Mouse (Mus musculus) lung, postnatal 10 days (tissue): ENCODE measurements around the gene Foxo1.

Experiments
- DNase-seq: peaks from one replicate; pipeline ENCODE4 v3.0.0; 2021

Foxo1 gene

DNA sequence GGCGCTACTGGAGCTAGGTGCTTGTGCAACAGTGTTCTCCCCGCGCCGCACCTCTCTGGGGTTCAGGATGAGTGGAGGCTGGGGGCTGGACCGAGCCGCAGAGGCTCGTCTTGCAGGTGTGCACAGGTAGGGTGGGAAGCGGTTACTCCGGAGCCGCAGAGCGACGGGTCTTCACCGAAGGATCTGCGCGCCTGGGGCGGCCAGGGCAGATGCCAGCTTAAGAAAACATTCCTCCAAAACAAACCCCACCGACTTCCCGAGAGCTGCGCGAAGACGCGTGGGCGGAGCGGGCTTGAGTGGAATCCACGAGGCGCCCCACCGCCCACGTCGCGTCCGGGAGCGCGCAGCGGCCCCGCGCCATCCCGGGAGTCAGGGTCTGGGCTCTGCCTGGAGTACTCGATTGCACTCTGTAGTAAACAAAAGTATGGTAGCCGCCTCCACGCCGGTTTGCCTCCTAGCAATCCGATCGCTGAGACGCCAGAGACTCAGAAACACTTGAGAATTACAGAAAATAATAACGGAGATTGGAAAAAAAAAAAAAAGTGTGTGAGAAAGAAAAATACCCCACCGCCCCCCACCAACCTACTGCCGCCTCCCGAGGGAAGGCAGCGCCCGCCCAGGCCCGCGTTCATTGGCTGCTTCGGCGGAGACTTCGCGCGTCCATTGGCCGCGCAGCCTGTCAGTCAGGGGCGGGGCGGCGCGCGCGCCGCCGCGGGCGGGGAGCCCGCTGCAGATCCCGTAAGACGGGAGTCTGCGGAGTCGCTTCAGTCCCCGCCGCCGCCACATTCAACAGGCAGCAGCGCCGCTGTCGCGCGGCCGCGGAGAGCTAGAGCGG, at the start of gene Foxo1:
Gene Foxo1 (plus strand): TSS at position 685 of the 835 bp plus-strand sequence.
- peak; percentile 91 for DNase-seq

DNA sequence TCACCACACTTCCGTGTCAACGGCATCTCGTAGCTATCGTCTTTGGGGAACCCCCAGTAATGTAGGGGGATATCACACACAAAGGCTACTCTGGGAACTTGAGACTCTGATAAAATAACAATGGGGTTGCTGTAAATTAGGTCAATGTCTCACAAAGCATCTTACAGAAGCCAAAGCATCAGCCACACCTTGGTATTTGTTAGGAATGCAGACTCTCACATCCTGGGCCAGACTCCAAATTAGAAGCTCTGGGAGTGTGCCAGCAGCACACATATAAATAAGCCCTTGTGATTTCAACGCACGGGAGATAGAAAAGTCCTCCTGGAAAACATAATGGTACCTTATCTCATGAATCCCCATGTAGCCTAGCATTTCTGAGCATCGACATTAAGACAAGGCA, 49.3 kb upstream of the Foxo1 start:
- no peak for DNase-seq

DNA sequence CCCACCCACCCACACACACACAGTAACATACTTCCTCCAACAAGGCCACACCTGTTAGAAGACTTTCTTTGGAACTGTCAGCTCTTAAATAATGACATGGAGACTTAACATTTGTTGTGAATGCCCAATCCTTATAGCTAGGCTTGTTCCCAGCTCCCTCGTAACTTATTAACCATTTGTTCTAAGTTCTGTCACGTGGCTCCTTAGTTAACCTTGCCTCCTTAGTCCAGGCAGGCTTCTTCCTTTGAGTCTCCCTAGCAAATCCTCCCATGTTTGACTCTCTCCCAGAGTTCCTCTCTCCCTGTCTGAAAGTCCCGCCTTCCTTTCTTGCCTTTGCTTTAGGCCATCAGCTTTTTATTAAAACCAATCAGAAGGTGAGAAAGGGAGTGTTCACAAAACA, 47.1 kb upstream of the Foxo1 start:
- no peak for DNase-seq

DNA sequence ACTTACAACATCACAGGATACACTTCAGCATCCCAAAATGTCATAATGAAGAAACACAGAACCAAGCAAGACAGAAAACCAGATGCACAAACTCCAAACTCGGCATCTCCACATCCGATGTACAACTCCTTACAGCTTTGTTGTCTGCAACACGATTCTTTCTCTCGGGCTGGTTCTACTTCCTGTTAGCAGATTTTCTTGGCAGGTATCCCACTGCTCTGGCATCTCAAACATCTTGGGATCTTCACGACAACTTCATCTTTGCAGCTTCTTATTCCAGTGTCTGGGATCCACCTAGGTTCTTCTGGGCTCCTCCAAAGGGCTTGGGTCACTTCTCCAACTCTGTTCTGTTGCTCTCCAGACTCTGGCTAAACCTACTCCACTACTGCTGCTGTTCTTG, 46.2 kb upstream of the Foxo1 start:
- peak; percentile 52 for DNase-seq

DNA sequence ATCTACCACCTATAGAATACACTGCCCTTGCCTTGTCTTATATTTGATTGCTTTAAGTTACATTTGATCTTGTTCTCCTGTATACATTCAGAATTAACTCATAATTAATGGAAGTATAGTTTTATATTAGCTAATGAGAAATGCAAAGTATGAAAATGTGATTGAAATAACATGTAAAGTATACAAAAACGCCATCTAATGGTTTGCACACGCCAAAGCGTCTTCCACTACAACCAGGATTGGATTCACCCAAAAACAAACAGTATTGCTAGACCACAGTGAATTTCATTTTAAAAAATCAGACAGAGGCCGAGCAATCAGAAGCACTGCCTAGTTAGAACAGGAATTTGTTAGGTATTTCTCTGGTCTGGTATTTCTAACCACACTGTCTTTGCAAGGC, 31.6 kb upstream of the Foxo1 start:
- no peak for DNase-seq

DNA sequence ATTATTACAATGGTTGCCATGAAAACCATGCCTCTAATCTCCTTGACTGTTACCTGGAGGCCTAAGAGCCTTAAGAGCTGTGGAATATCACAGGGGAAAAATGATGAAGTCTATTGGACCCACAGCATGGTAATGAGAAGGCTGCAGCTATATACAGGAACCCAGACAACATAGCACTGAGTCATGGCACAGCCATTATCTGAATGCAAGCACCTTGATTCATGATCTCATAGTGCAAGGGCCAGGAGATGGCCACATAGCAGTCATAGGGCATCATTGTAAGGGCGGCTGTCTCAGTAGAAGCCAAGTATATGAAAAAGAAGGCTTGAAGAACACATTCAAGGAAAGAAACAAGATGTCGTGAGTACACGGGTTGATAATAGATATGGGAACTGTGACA, 31.0 kb upstream of the Foxo1 start:
- DNase-seq, result no peak

DNA sequence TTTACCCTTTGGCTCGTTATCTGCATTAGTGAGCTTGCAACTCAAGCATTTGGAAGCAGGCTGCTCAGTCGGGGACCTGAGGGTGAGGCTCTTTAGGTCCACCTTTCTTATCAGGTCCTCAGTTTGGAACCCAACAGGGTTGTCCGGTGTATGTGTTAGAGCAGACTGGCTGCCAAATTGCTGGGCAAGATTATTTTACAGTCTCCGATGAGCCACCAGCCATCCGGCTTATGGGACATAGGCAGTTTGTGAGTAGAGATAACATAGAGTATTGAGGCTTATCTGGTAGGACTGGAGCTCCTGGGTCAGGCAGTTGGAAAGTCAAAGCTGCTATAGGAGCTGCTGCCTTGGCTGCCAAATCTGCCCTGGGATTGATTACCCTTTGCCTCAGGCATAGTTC, 27.1 kb upstream of the Foxo1 start:
- DNase-seq, result no peak

DNA sequence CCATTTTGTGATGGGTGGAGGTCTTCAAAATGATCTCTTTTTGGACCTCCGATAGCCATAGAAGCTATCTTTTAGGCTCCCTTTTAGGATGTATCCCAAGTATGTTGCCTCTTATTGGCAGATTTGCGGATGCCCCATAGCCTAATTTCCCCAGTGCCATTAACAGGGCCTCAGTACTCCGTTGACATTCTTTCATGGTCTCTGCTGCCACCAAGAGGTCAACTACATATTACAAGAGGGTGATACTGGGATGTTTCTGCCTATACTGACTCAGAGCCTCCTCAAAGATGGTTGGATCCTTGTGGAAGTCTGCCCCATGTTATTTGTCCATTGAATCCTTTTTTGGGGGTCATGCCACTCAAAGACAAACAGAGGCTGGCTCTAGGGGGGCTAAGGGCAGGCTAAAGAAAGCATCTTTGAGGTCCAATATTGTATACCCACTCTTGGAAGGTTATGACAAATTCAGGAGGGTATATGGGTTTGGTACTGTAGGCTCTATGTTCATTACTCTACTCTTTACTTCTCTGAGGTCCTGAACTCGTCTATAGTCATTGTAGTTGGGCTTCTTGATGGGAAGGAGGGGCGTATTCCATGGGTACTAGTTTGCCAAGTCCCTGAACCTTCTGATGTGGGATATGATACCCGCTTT, 25.6 kb upstream of the Foxo1 start:
- peak; percentile 88 for DNase-seq

DNA sequence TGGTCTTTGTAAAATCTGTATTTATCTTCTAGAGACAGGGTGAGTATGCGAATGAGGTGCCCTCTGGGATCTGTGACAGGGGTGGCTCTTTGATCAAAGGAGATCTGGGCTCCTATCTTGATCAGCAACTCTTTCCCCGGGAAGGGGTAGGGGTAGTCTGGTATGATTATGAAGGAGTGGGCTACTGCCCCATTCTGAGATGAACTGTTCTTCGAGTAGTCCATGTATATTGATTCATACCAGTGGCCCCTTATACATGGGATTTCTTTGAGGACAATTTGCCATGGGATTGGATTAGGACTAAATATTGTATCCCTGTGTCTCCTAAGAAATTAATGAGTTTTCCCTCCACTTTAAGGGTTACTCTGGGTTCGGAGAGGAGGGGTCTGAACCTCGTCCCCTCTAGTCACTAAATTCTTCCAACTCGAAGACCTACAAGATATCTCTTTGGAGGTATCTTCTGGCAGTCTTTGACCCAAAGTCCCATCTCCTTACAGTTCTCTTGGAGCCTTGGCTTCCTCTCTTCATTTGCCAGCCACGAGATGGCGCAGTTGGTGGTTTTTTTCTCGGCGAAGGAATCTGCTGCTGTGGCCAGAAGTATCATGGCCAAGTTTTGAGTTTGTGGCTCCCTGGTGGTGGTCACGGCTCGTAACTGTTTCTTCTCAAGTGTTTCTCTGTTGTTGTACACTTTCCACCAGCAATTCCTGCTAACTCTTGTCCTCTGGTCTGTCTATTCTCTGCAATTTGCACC, 24.7 kb upstream of the Foxo1 start:
- DNase-seq, result peak; percentile 65

DNA sequence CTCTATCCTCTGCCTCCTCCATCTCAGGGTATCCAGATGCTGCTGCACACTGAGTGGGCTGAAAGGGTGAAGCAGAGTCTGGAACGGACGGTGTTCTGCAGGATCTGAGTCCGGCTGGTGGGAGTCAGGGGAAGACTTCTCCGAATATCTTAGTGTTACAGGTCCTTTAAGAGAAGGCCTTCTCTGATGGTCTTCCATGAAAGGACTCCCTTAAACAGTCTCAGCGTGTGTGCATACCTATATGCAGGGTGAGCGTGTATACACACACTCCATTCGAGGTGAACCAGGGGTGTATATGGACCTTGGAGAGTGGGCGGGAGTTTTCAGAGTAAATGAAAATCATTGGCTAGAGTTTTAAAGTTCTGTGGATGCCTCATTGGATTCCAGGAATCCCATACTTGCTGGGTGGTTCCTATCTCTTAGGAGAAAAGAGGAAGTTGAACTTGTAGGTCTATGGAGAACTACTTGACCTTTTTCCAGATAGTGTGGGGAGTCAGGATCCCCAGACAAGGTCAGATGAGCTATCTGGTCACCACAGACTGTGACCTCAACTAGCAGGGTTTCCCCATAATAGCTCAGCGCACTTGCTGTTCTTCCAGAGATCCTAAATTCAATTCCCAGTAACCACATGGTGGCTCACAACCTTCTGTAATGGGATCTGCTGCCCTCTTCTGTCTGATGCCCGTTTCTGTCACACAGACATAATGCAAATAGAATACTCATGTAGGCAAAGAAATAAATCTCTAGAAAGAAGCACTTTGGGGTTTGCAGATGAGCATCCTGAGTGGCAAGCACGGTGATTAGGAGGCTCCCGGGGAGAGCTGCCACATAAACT, 21.9 kb upstream of the Foxo1 start:
- no peak for DNase-seq

DNA sequence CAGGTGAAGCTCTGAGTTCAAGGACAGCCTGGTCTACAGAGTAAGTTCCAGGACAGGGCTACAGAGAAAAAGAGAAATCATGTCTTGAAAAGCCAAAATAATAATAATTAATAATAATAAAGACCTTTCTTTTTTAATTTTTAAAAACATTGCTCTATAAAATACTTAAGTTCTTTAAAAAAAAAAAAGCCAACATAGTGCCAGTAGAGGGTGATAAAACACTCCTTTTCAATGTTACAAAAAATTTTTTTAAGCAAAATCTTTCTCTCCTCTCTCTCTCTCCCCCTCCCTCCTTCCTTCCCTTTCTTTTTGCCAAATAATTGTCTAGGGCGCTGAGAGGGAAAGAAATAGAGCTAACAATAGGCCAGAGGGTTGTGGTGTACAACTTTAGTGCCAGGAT, 17.0 kb upstream of the Foxo1 start:
- no peak for DNase-seq

DNA sequence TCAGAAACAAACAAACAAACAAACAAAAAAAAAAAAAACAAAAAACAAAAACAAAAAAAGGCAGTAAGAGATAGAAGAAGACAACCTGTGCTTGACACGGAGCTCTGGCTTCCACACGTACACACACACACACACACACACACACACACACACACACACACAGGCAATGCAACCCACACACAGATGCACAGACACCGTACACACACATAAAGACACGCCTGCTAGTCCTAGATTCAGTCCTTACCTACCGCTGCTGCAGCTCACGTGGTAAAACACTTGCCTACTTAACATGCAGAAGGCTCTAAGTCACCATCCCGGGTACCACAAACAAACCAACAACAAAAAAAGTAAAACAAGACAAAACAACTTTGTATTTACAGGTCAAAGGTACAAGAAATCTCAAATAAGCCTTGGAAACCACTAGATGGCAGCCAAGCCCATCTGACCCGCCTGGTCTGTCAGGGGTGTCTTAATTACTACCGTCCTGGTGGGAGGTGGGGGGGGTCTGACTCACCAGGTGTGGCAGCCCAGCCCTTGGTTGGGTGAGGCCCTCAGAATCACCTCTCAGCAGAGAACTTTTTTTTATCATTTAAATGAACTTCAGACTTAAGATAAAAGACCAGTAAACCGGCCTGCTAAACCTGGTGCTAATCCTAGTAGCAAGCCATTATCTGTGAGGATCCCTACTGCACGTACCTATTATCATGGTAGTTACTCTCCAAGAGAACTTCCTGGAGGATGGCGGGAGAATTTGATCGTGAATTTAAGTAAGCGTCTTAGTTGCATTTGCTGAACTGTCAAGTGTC, 14.3 kb upstream of the Foxo1 start:
- DNase-seq, result peak; percentile 55

DNA sequence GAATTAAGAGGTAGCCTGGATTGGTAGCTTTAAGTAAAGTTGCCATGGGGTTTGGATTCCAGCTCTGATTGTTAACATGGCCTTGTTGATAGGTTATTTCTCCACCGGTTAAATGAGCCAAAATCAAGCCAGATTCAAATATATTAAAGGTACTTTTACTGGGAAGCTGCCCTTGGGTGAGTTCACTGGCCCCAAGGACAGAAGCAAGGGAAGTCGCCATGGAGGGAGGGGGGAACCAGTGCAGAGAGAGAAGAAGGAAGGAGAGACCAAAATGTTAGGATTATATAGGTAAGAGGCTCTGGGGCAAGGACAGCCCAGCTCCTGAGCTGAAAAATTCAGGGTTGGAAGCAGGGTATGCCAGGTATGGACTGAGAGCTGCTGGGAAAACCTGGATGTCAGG, 13.6 kb upstream of the Foxo1 start:
- DNase-seq, result no peak

DNA sequence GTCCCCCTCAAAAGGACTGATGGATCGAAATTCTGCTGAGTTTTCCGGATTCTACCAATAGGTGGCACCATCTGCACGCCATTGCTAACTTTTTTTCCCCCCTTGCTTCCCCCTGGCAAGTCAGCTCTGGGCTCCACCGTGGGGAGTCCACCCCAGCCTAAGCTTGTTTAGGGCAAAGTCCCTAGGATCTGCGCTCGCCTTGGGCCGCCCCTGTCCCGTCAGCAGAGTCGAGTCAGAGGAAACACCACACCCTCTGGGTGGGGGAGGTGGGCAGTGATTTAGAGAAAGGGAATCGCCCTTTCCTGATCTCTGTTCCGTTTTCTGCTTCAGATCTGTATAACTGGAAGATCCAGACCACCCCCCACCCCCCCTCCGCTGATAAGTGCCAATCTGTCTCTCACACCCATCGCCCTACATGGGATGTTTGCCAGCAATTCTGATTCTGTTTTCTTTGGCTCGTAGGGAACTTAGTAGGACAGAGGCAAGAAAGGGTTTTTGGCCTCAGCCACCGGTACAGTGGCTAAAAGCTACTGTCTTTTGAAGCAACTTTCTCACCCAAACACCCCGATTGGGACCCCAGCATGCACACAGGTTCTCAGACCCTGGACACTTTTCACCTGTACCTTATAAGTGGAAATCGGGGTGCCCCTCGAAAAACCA, 10.2 kb upstream of the Foxo1 start:
- DNase-seq, result peak; percentile 83

DNA sequence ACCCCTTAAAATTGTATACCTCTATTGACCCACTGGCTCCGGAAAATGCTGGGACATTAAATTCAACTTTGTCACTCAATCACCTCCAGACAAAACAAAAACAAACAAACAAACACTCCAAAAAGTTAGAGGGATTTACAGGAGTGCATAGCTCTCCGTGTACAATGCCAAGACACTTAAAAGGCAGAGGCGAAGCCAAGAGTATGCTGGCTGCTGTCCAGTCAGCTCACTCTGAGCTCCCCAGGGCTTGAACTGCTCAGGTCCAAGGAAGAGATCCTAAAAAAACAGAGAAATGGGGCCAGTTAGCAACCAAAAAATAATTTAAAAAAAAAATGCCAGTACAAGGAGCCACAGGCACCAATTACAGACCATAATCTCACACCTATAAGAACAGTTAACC, 9.6 kb upstream of the Foxo1 start:
- DNase-seq, result peak; percentile 56

DNA sequence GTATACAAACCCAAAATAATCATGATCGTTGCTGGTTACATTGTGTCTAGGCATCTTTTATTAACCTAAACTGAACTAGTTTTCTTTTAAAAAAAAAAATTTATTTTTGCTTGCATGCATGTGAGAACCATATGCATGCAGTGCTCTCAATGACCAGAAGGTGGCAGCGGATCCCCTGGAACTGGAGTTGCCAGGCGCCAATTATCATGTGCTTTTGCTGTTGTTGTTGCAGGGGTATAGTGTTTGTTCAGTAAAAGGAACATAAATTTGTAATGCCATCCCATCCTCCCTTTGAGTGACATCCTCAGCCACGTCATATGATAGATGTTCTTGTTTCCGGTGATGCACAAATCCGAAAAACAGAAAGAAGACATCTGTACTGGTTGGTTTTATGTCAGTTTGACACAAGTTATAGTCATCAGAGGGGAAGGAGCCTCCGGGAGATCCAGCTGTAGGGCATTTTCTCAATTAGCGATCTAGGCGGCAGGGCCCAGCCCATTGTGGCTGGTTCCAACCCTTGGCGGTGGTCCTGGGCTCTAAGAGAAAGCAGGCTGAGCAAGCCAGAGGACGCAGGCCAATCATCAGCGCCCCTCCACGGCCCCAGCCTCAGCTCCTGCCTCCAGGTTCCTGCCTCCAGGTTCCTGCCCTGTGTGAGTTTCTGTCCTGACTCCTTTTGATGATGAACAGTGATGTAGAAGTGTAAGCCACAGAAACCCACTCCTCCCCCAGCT, 5.5 kb upstream of the Foxo1 start:
- peak; percentile 90 for DNase-seq

DNA sequence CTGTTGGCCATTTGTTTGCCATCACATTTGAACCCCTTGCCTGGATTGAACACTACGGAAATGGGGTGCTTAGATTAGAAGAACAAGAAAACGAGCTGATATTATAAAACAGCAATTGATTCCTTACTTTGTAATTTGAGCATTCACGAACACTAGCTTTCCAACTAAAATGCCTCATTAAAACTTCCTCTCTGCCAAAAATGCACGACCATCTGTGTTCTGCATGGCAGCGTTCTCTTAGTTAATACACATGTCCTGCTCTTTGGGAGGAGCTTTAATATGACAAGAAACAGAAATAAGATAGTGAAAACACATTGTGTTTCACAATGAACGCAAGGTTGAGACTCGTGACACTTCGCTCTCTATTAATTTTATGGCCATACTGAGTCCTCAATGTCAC, 3.8 kb upstream of the Foxo1 start:
- no peak for DNase-seq

DNA sequence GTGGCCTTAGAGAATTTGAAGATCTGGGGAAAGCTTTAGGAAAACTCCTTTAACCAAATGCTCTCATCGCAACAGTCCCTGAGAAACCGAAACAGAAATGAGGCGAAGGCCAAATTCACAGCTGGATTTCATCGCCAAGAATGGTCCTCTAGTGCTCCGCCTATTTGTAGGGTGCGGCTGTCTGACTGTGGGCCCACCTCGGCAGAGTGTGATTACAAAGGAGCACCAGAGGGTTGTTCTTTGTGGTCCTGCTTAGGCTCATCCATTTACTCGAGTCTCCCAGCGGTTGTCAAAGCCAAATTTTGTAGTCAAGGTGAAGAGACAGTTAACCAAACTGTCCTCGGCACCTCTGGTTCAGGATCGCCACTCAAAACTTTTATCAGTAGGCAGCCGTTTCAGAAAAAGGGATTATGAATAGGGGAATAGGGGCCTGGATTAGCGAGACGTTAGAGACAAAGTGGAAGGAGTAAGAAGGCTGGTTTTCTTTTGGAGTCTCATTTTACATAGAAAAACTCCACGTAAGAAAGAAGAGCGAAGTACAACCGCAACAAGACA, 1.5 kb upstream of the Foxo1 start:
- DNase-seq, result peak; percentile 69

DNA sequence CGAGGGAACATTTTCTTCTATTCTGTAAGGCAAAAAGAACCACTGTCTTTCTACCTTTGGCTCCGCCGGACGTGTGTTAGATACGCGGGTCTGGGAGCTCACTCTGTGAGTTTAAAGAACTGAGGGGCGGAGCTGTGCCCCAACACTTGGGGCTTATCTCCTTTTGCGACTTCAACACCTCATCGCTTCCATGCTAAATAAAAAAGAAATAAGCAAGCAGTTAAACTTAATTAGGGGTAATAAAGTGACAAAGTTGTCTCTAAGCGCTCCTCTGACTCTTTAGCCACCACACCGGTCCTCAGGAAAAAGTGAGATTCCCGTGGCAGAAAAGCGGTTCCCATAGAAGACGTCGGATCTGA, 864 bp upstream of the Foxo1 start:
- DNase-seq, result no peak

DNA sequence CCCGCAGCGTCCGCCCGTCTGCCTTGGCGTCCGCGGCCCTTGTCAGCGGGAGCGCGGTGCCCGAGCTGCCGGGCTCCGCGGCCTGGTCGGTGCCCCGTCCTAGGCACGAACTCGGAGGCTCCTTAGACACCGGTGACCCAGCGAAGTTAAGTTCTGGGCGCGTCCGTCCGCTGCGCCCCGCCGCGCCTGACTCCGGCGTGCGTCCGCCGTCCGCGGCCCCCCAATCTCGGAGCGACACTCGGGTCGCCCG, 276 bp downstream of the Foxo1 start:
- no peak for DNase-seq
